Mouse (Mus musculus) heart, postnatal 0 days (tissue): Measurements from ENCODE around the gene Camk2d.

Experiments
- CTCF ChIP-seq: IDR thresholded peaks from 2 replicates; pipeline ENCODE4 v1.5.1; 2016; ENCODE audit warnings: antibody characterized with exemption, control low read depth, low read depth
- EP300 ChIP-seq: IDR thresholded peaks from 2 replicates; pipeline ENCODE4 v1.6.1; 2016; ENCODE audit warnings: antibody characterized with exemption, low read depth

- TF ChIP-seq CTCF (no peak), EP300 (no peak)
These were observed 3.8 kb downstream of the Camk2d start for GRCm38 (mm10) chr3:126599936-126600335.
